Mouse (Mus musculus) left cerebral cortex, adult 8-10 months (tissue): ENCODE measurements around the gene Ank2. TPM values are rescaled to one million over a fixed set of nuclear protein-coding genes. Genes with fewer than 3 reads are reported as not detected.

Source experiments
- DNase-seq, 2 experiments: peaks; one replicate each; pipeline ENCODE4 v3.0.0; 2022; ENCODE audit warnings: low spot score in 2 of 2
- microRNA-seq, 2 experiments: library from miRNA; unstranded; fragments of <30 nt; microRNA quantifications; one replicate each; pipeline ENCODE4 v1.2.0; 2022
- total RNA-seq, 4 experiments: library from RNA; stranded (reverse); gene quantifications; 2 replicates each; pipeline ENCODE4 v1.2.4; 2022

The Ank2 gene
- total RNA-seq, 4 experiments from 2014 or later = 772 to 913 (median 838) TPM

DNA sequence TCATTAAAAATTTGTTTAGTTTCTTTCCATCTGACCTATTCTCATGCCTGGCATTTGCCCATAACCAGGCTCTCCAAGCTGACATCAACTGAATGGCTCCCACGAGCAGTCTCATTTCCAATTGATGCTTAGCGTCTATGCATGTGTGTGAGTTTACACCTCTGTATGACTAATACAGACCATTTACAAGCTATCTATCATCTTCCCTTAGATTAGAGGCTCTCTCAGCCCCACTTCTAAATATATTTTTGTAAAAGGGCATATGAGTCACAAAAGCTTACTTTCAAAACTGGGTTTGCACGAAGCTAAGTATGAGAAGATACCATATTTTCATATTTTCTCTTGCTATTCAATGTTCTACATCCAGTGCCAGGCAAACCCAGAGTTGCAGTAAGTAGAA is 578.9 kb downstream of the Ank2 start:
- no peak for DNase-seq

DNA sequence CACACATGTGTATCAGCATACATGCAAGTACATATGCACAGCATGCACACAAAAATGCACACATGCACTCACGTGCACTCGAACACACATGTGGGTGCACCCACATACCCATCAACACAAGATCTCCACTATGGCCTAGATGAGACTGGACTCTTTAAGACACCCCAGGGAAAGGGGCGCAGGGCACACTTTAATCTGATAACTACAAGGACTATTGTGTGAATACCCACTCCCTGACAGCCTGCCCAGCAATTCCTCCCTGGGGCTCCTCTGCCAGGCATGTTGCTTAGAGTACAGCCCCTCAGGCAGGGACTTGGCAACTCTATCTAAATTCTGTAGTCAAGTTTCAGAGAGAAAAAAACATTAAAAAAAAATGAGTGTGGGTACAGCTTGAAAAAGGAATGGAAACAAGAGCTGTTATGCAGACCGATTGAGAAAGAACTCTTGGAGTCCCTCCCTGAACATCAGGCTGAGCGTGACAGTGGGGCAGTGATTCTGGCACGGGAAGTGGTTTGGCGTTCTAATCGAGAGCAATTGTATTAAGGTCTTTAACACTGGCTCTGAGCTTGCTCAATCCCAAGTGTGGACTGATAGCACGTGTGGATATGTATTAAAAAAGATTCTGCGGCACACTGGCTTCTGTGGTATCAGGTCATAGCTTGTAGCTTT is 580.2 kb downstream of the Ank2 start:
- no peak for DNase-seq

DNA sequence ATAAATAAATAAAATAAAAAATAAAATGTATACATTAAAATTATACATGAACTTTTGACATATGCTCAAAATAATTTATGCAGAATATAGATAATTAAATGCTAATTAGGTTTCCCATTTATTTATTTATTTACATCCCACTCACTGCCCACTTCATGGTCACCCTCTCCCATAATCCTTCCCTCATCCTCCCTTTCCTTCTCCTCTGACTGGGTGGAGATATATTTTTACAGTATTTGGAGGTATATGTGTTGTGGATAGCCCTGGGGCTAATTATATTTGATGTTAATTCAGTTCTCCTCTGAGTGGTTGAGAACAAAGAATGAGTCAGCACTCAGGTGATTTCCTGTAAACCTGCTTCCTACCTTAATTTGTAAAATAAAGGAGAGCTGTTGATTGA is 582.8 kb downstream of the Ank2 start:
- no peak for DNase-seq

DNA sequence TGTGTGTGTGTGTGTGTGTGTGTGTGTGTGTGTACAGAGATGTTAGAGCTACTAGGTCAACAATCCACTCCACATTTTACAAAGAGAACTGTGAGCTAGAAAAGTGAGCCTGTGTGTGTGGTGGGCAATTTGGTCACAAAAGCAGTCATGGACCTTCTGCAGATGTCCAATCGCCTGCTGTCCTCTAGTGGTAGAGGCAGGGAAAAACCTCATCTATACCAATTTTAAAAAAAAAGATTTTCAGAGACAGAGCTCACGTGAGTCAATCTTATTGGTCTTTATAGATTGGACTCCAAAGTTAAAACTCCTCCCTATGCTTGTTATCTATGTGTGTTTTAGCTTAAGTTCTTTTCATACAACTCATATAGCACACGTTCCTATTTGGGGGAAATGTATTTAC is 595.6 kb downstream of the Ank2 start:
- DNase-seq = no peak

DNA sequence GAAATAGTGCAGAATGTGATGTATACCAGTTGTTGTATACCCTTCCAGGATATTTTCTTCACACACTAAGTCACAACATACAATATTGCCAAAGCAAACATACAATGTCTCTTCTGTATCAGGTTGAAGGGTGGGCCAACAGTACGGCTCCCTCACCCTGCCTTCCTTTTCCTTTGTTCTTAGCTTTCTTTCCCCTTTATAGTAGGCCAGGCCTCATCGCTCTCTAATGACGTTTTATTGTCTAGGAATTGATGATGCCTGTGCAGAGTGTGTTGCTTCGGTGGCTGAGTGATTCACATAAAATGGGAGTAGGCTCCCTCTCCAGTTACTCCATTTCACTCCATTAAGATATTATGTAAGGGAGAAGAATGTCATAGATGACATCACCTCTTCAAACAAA is 612.5 kb downstream of the Ank2 start:
- no peak for DNase-seq

DNA sequence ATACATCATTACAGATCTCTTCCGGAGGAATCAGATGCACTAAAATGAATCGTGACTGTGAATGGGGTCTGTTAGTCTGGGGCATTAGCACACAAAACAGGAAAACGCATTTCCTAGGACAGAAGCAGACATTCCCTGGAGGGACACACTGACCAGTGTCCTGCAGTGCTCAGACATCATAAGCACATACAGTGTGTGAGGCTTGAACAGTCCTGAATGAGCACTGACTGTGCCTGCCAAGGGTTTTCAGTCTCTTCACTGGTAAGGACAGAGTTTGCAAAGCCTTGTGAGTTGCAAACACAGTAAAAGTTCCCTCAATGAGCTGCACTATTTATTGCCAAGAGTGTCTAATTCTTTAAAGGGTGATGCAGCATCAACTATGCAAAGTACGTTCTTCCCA is 613.1 kb downstream of the Ank2 start:
- no peak for DNase-seq

DNA sequence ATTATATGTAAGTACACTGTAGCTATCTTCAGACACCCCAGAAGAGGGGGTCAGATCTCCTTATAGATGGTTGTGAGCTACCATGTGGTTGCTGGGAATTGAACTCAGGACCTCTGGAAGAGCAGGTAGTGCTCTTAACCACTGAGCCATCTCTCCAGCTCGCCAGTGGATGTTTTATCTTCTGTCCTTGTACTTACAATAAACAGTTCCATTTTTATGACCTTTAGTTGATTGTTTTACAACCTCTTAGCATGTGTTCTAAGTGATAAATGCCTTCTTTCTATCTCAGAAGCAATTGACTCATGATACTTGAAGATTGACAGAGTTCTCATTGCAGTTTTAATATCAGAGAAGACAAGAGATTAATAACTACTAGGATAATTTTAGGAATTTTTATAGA is 620.9 kb downstream of the Ank2 start:
- DNase-seq = no peak

Small RNA genes within 50 kb of the gene (microRNA-seq; reads per million reads assigned to microRNA genes)
- gene Gm44494 (0 reads per million in 2 experiments), gene Mir302a (0 to 0.22 reads per million in 2 experiments), gene Mir302b (0 to 0.21 reads per million in 2 experiments), gene Mir302c (0 reads per million in 2 experiments), gene Mir302d (0 to 1.5 reads per million in 2 experiments), gene Mir367 (0 reads per million in 2 experiments)

Other genes with a start within 250 kb of the Ank2 start
- gene Larp7, start 54.0 kb upstream of the Ank2 start, total RNA-seq = 10 to 100 TPM; 16.2 to 20.6 (median 18.0) TPM
- 1 to 10 TPM; 2.7 to 4.1 (median 3.3) TPM for gene Zgrf1, start 54.1 kb upstream of the Ank2 start, total RNA-seq
- under 1 TPM in 3 of 4 experiments, not detected in 1; 0.25 to 0.33 (median 0.32) TPM for gene Neurog2, start 133.8 kb upstream of the Ank2 start, total RNA-seq